Mouse (Mus musculus): ENCODE results near the gene Bbs9.

- TF ChIP-seq CTCF (conservative IDR thresholded peaks at IDR 0.05; ENCODE audit: insufficient read depth, insufficient read length, low read depth, low read length) (no peak), POLR2A (IDR thresholded peaks at IDR 0.05; ENCODE audit: low read depth, low read length) (no peak)
Observed at GRCm38 (mm10) chr9:22613271-22613824, 137.8 kb downstream of the Bbs9 start.
